Mouse (Mus musculus): ENCODE measurements at regions not wholly inside any gene's neighbourhood (a gene's known extent, or its start where the extent isn't known, plus 50 kb on each side); places are given as distances from the start of the nearest gene placed in this dataset.

GRCm38 (mm10) chr8:127709439-127709838 lies 645.7 kb downstream of the Pard3 start:
- Histone ChIP-seq H3K27ac (ENCODE audit: control insufficient read depth, low read depth, low read length) (no peak overlapping the region), H3K79me2 (ENCODE audit: control insufficient read depth, insufficient read depth, low read length, poor library complexity) (no peaks in the 10 kb centered on the region), H3K36me3 (ENCODE audit: control insufficient read depth in 1 of 2, insufficient read depth in 2 of 2, low read length in 2 of 2) (no peaks in the 10 kb centered on the region), H3K9me3 (replicated peaks; ENCODE audit: insufficient read depth, low read length) (no peaks in the 10 kb centered on the region), H3K9ac (ENCODE audit: control insufficient read depth, low read depth, low read length, poor library complexity, severe bottlenecking) (no peak overlapping the region), H3K4me1 (ENCODE audit: control insufficient read depth in 1 of 2, insufficient read depth in 2 of 2, low read length in 2 of 2) (no peaks in the 10 kb centered on the region), H3K27me3 (ENCODE audit: control insufficient read depth in 1 of 2, insufficient read depth in 2 of 2, low read length in 2 of 2) (no peaks in the 10 kb centered on the region), H3K4me3 (ENCODE audit: control insufficient read depth in 1 of 2, insufficient read depth in 1 of 2, low read depth in 2 of 2, low read length in 2 of 2) (no peak overlapping the region)
- no peak for DNase-seq (ENCODE audit: low read depth, low spot score)
- TF ChIP-seq SIN3A (IDR thresholded peaks at IDR 0.05; ENCODE audit: low read length) (no peak), ETS1 (IDR thresholded peaks at IDR 0.05; ENCODE audit: low read depth, low read length) (no peak), CHD1 (IDR thresholded peaks at IDR 0.05; ENCODE audit: low read depth, low read length) (no peak), RAD21 (IDR thresholded peaks at IDR 0.05; ENCODE audit: low read depth, low read length) (no peak), POLR2A (IDR thresholded peaks at IDR 0.05; ENCODE audit: control insufficient read depth in 1 of 2, insufficient read depth in 1 of 2, low read depth in 1 of 2, low read length in 2 of 2, poor library complexity in 1 of 2) (no peak), USF2 (IDR thresholded peaks at IDR 0.05; ENCODE audit: borderline replicate concordance in 1 of 2, insufficient read depth in 1 of 2, low read depth in 1 of 2, low read length in 2 of 2) (no peak), MAX (IDR thresholded peaks at IDR 0.05; ENCODE audit: low read length) (no peak), EP300 (IDR thresholded peaks at IDR 0.05; ENCODE audit: low read depth in 1 of 2, low read length in 2 of 2) (no peak), GABPA (IDR thresholded peaks at IDR 0.05; ENCODE audit: low read depth, low read length) (no peak), CTCF (IDR thresholded peaks at IDR 0.05 in 2 of 3, conservative IDR thresholded peaks at IDR 0.05 in 1 of 3; ENCODE audit: control insufficient read depth in 1 of 3, insufficient read depth in 1 of 3, low read depth in 2 of 3, low read length in 3 of 3, poor library complexity in 1 of 3, severe bottlenecking in 1 of 3) (no peak), TAL1 (IDR thresholded peaks at IDR 0.05; ENCODE audit: low read length) (no peak), ELF1 (IDR thresholded peaks at IDR 0.05; ENCODE audit: low read depth, low read length) (no peak), NELFE (IDR thresholded peaks at IDR 0.05; ENCODE audit: low read depth, low read length) (no peak), RCOR1 (IDR thresholded peaks at IDR 0.05; ENCODE audit: low read depth, low read length) (no peak), UBTF (IDR thresholded peaks at IDR 0.05; ENCODE audit: borderline replicate concordance, insufficient read depth, low read depth, low read length) (no peak)

GRCm38 (mm10) chr8:127715097-127715496 lies 643.3 kb upstream of the Nrp1 start:
- H3K9me3 ChIP-seq (replicated peaks; ENCODE audit: insufficient read depth, low read length): no peaks in the 10 kb centered on the region
- H3K36me3 ChIP-seq (ENCODE audit: control insufficient read depth in 1 of 2, insufficient read depth in 2 of 2, low read length in 2 of 2): no peaks in the 10 kb centered on the region
- H3K4me1 ChIP-seq (ENCODE audit: control insufficient read depth in 1 of 2, insufficient read depth in 2 of 2, low read length in 2 of 2): no peaks in the 10 kb centered on the region
- no peaks in the 10 kb centered on the region for H3K79me2 ChIP-seq (ENCODE audit: control insufficient read depth, insufficient read depth, low read length, poor library complexity)
- no peak for TF ChIP-seq TAL1 (IDR thresholded peaks at IDR 0.05; ENCODE audit: low read length)
- TF ChIP-seq GATA1 (IDR thresholded peaks at IDR 0.05; ENCODE audit: low read depth, low read length): no peak
- no peak for TF ChIP-seq MEF2A (IDR thresholded peaks at IDR 0.05; ENCODE audit: extremely low read depth, insufficient replicate concordance, low read depth, low read length, poor library complexity, severe bottlenecking)
- no peak for TF ChIP-seq POLR2AphosphoS5 (IDR thresholded peaks at IDR 0.05; ENCODE audit: borderline replicate concordance, low read depth, low read length)
- no peak for TF ChIP-seq RAD21 (IDR thresholded peaks at IDR 0.05; ENCODE audit: low read depth, low read length)
- no peak for TF ChIP-seq POLR2AphosphoS2 (IDR thresholded peaks at IDR 0.05; ENCODE audit: low read length)
- no peak for TF ChIP-seq ZKSCAN1 (IDR thresholded peaks at IDR 0.05; ENCODE audit: low read depth, low read length)
- TF ChIP-seq E2F4 (IDR thresholded peaks at IDR 0.05; ENCODE audit: borderline replicate concordance, low read depth, low read length): no peak
- TF ChIP-seq MAZ (IDR thresholded peaks at IDR 0.05; ENCODE audit: low read depth, low read length): no peak
- TF ChIP-seq POLR2A (IDR thresholded peaks at IDR 0.05; ENCODE audit: control insufficient read depth in 1 of 2, insufficient read depth in 1 of 2, low read depth in 1 of 2, low read length in 2 of 2, poor library complexity in 1 of 2): no peak
- no peak for TF ChIP-seq MAX (IDR thresholded peaks at IDR 0.05; ENCODE audit: low read length)
- no peak for TF ChIP-seq USF1 (IDR thresholded peaks at IDR 0.05; ENCODE audit: low read depth, low read length)
- TF ChIP-seq UBTF (IDR thresholded peaks at IDR 0.05; ENCODE audit: borderline replicate concordance, insufficient read depth, low read depth, low read length): no peak
- no peak for TF ChIP-seq MAFK (IDR thresholded peaks at IDR 0.05; ENCODE audit: borderline replicate concordance, low read depth, low read length)
- no peak for TF ChIP-seq ETS1 (IDR thresholded peaks at IDR 0.05; ENCODE audit: low read depth, low read length)
- TF ChIP-seq EP300 (IDR thresholded peaks at IDR 0.05; ENCODE audit: low read depth in 1 of 2, low read length in 2 of 2): no peak
- TF ChIP-seq CHD2 (IDR thresholded peaks at IDR 0.05; ENCODE audit: low read length): no peak
- TF ChIP-seq HCFC1 (IDR thresholded peaks at IDR 0.05; ENCODE audit: low read depth, low read length): no peak
- H3K9ac ChIP-seq (ENCODE audit: control insufficient read depth, low read depth, low read length, poor library complexity, severe bottlenecking): no peak overlapping the region
- H3K27me3 ChIP-seq (ENCODE audit: control insufficient read depth in 1 of 2, insufficient read depth in 2 of 2, low read length in 2 of 2): no peaks in the 10 kb centered on the region
- no peak overlapping the region for H3K27ac ChIP-seq (ENCODE audit: control insufficient read depth, low read depth, low read length)
- no peak for DNase-seq (ENCODE audit: low read depth, low spot score)
- H3K4me3 ChIP-seq (ENCODE audit: control insufficient read depth in 1 of 2, insufficient read depth in 1 of 2, low read depth in 2 of 2, low read length in 2 of 2): no peak overlapping the region
